Mouse (Mus musculus) MEL (cell line): ENCODE data around the gene Rps16. TPM values are rescaled to one million over a fixed set of nuclear protein-coding genes. Genes with fewer than 3 reads are reported as not detected.

Experiments used
- DNase-seq: peaks from one replicate; pipeline ENCODE4 v3.0.0; 2011; ENCODE audit warnings: low read depth, low spot score
- H3K27ac ChIP-seq: 2 replicates; pipeline ENCODE4 v1.5.1; 2012; ENCODE audit warnings: low read depth, mild to moderate bottlenecking, control low read depth, low read length, moderate library complexity; ENCODE audit not compliant: control insufficient read depth
- H3K27me3 ChIP-seq, 2 experiments: fragments of 150-350 bp in 1 of 2; sonication (generic) in 1 of 2; 2 replicates each; pipeline ENCODE4 v1.6.1; 2012; ENCODE audit warnings: low read length in 2 of 2, mild to moderate bottlenecking in 2 of 2, improper control_type of control experiment in 1 of 2, moderate library complexity in 1 of 2; ENCODE audit not compliant: insufficient read depth in 2 of 2, control insufficient read depth in 1 of 2
- H3K36me3 ChIP-seq, 2 experiments: 2 replicates each; pipeline ENCODE4 v1.6.1; 2012 to 2014; ENCODE audit warnings: low read length in 2 of 2, improper control_type of control experiment in 1 of 2, inconsistent platforms in 1 of 2, mild to moderate bottlenecking in 1 of 2; ENCODE audit not compliant: insufficient read depth in 2 of 2, control insufficient read depth in 1 of 2
- H3K4me1 ChIP-seq, 2 experiments: fragments of 150-350 bp in 1 of 2; sonication (generic) in 1 of 2; 2 replicates each; pipeline ENCODE4 v1.6.1; 2012; ENCODE audit warnings: low read length in 2 of 2, improper control_type of control experiment in 1 of 2, mild to moderate bottlenecking in 1 of 2; ENCODE audit not compliant: insufficient read depth in 2 of 2, control insufficient read depth in 1 of 2
- H3K4me3 ChIP-seq, 2 experiments: fragments of 150-350 bp in 1 of 2; sonication (generic) in 1 of 2; 2 replicates each; pipeline ENCODE4 v1.5.1; 2012; ENCODE audit warnings: low read depth in 2 of 2, low read length in 2 of 2, mild to moderate bottlenecking in 2 of 2, moderate library complexity in 2 of 2, control low read depth in 1 of 2, improper control_type of control experiment in 1 of 2; ENCODE audit not compliant: control insufficient read depth in 1 of 2, insufficient read depth in 1 of 2
- H3K79me2 ChIP-seq: 2 replicates; pipeline ENCODE4 v1.6.1; 2012; ENCODE audit warnings: mild to moderate bottlenecking, low read length, moderate library complexity; ENCODE audit not compliant: control insufficient read depth, poor library complexity, insufficient read depth
- H3K9ac ChIP-seq: 2 replicates; pipeline ENCODE4 v1.6.1; 2012; ENCODE audit warnings: low read depth, mild to moderate bottlenecking, control low read depth, low read length, moderate library complexity; ENCODE audit not compliant: control insufficient read depth, poor library complexity, severe bottlenecking
- H3K9me3 ChIP-seq: fragments of 150-350 bp; sonication (generic); replicated peaks from 2 replicates; pipeline ENCODE4 v1.6.1; 2012; ENCODE audit warnings: mild to moderate bottlenecking, low read length, improper control_type of control experiment, moderate library complexity; ENCODE audit not compliant: insufficient read depth
- CTCF ChIP-seq, 3 experiments: IDR thresholded peaks in 2 of 3; conservative IDR thresholded peaks in 1 of 3; 2 replicates each; pipeline ENCODE4 v1.5.1; 2011 to 2012; ENCODE audit warnings: low read length in 3 of 3, low read depth in 2 of 3, mild to moderate bottlenecking in 2 of 3, improper control_type of control experiment in 1 of 3, inconsistent platforms in 1 of 3, mixed read lengths in 1 of 3, moderate library complexity in 1 of 3; ENCODE audit not compliant: control insufficient read depth in 1 of 3, insufficient read depth in 1 of 3, poor library complexity in 1 of 3, severe bottlenecking in 1 of 3
- EP300 ChIP-seq, 2 experiments: IDR thresholded peaks; 2 replicates each; pipeline ENCODE4 v1.6.1; 2011; ENCODE audit warnings: improper control_type of control experiment in 2 of 2, low read length in 2 of 2, low read depth in 1 of 2, mild to moderate bottlenecking in 1 of 2
- GATA1 ChIP-seq: IDR thresholded peaks from 2 replicates; pipeline ENCODE4 v1.6.1; 2011; ENCODE audit warnings: low read depth, low read length, improper control_type of control experiment
- MYC ChIP-seq: IDR thresholded peaks from 2 replicates; pipeline ENCODE4 v1.6.1; 2011; ENCODE audit warnings: low read depth, mild to moderate bottlenecking, low read length, improper control_type of control experiment, moderate library complexity
- POLR2AphosphoS2 ChIP-seq: IDR thresholded peaks from 2 replicates; pipeline ENCODE4 v1.6.1; 2011; ENCODE audit warnings: low read length, improper control_type of control experiment
- RAD21 ChIP-seq: IDR thresholded peaks from 2 replicates; pipeline ENCODE4 v1.6.1; 2011; ENCODE audit warnings: mild to moderate bottlenecking, low read depth, low read length, improper control_type of control experiment
- RCOR1 ChIP-seq: IDR thresholded peaks from 2 replicates; pipeline ENCODE4 v1.6.1; 2012; ENCODE audit warnings: low read depth, mild to moderate bottlenecking, inconsistent platforms, low read length, improper control_type of control experiment
- SIN3A ChIP-seq: IDR thresholded peaks from 2 replicates; pipeline ENCODE4 v1.6.1; 2012; ENCODE audit warnings: low read length, improper control_type of control experiment, inconsistent platforms
- SMC3 ChIP-seq: IDR thresholded peaks from 2 replicates; pipeline ENCODE4 v1.6.1; 2011; ENCODE audit warnings: low read depth, low read length, improper control_type of control experiment
- TCF12 ChIP-seq: IDR thresholded peaks from 2 replicates; pipeline ENCODE4 v1.6.1; 2014; ENCODE audit warnings: low read depth, mild to moderate bottlenecking, inconsistent platforms, low read length, improper control_type of control experiment, moderate library complexity
- UBTF ChIP-seq: IDR thresholded peaks from 2 replicates; pipeline ENCODE4 v1.6.1; 2012; ENCODE audit warnings: low read depth, mild to moderate bottlenecking, inconsistent platforms, low read length, improper control_type of control experiment, moderate library complexity, borderline replicate concordance; ENCODE audit not compliant: insufficient read depth
- ZC3H11A ChIP-seq: IDR thresholded peaks from 2 replicates; pipeline ENCODE4 v1.6.1; 2012; ENCODE audit warnings: low read depth, mild to moderate bottlenecking, inconsistent platforms, low read length, improper control_type of control experiment
- polyA plus RNA-seq, 2 experiments: library from polyadenylated mRNA; stranded (reverse) in 1 of 2; unstranded in 1 of 2; fragments of >175 nt in 1 of 2; fragments of >200 nt in 1 of 2; gene quantifications; 2 replicates each; pipeline versions ENCODE4 v1.2.1 to v1.2.4; 2012; ENCODE audit warnings: low replicate concordance in 2 of 2, low read depth in 1 of 2; ENCODE audit not compliant: insufficient read length in 2 of 2, insufficient read depth in 1 of 2, missing spikeins in 1 of 2
- total RNA-seq: library from RNA; depleted of rRNA; stranded (reverse); fragments of 300-350 nt; gene quantifications from 2 replicates; pipeline ENCODE4 v1.2.3, GENCODE M21; 2012

The Rps16 gene
- total and polyA plus RNA-seq, 3 experiments, result 1,661 to 2,343 (median 1,740) TPM

- Histone ChIP-seq H3K36me3 (peaks cover 11 to 26% of the 10 kb centered on the region in 2 experiments), H3K9me3 (no peaks in the 10 kb centered on the region), H3K27me3 (no peaks in the 10 kb centered on the region), H3K9ac (no peak overlapping the region), H3K4me1 (peaks cover 2 to 23% of the 10 kb centered on the region in 2 experiments; a peak in 3 of 4 replicates), H3K4me3 (no peak overlapping the region), H3K27ac (no peak overlapping the region), H3K79me2 (peaks cover 20% of the 10 kb centered on the region)
- TF ChIP-seq EP300 (IDR thresholded peaks at IDR 0.05; ENCODE audit: low read depth in 1 of 2, low read length in 2 of 2) (no peak), RAD21 (peak; percentile 38), CTCF (IDR thresholded peaks at IDR 0.05 in 2 of 3, conservative IDR thresholded peaks at IDR 0.05 in 1 of 3; ENCODE audit: control insufficient read depth in 1 of 3, insufficient read depth in 1 of 3, low read depth in 2 of 3, low read length in 3 of 3, poor library complexity in 1 of 3, severe bottlenecking in 1 of 3) (peak in 2 of 3 experiments; percentile 31 to 51; a peak in 4 of 6 replicates), SMC3 (peak; percentile 32; the same call in 1 of the 2 replicates)
- no peak for DNase-seq
These were observed 1.9 kb upstream of the Rps16 start for GRCm38 (mm10) chr7:28348601-28349000.

GRCm38 (mm10) chr7:28351676-28352191, 1.3 kb downstream of the Rps16 start:
- Histone ChIP-seq H3K27ac (peak overlapping the region; percentile 63), H3K9ac (peak overlapping the region; percentile 78), H3K79me2 (peaks cover 20% of the 10 kb centered on the region), H3K36me3 (peaks cover 11 to 24% of the 10 kb centered on the region in 2 experiments), H3K4me3 (peak overlapping the region; percentile 74 to 87), H3K9me3 (no peaks in the 10 kb centered on the region), H3K4me1 (peaks cover 2 to 22% of the 10 kb centered on the region in 2 experiments; a peak in 3 of 4 replicates), H3K27me3 (no peaks in the 10 kb centered on the region)
- DNase-seq, result peak; percentile 59
- TF ChIP-seq POLR2AphosphoS2, result no peak; the same call in 1 of the 2 replicates
- TF ChIP-seq GATA1, result no peak
- no peak for TF ChIP-seq CTCF (IDR thresholded peaks at IDR 0.05 in 2 of 3, conservative IDR thresholded peaks at IDR 0.05 in 1 of 3; ENCODE audit: control insufficient read depth in 1 of 3, insufficient read depth in 1 of 3, low read depth in 2 of 3, low read length in 3 of 3, poor library complexity in 1 of 3, severe bottlenecking in 1 of 3)
- no peak for TF ChIP-seq UBTF
- TF ChIP-seq ZC3H11A, result no peak
- TF ChIP-seq TCF12, result no peak
- TF ChIP-seq SIN3A, result peak; percentile 39; the same call in 1 of the 2 replicates

- H3K4me1 ChIP-seq, result peaks cover 2 to 25% of the 10 kb centered on the region in 2 experiments; a peak in 3 of 4 replicates
- no peak for TF ChIP-seq RCOR1
- 0 out of 2 replicates have a peak, but pooled peaks have one; percentile 0 for TF ChIP-seq MYC
- H3K27me3 ChIP-seq, result no peaks in the 10 kb centered on the region
- H3K36me3 ChIP-seq, result peaks cover 11 to 24% of the 10 kb centered on the region in 2 experiments
- no peaks in the 10 kb centered on the region for H3K9me3 ChIP-seq
- H3K79me2 ChIP-seq, result peaks cover 20% of the 10 kb centered on the region
- H3K27ac ChIP-seq, result no peak overlapping the region
- peak; percentile 58 for DNase-seq
- H3K4me3 ChIP-seq, result no peak overlapping the region
- H3K9ac ChIP-seq, result no peak overlapping the region
These were observed 2.8 kb downstream of the Rps16 start for GRCm38 (mm10) chr7:28353267-28353666.
